Mouse (Mus musculus) central nervous system, embryonic 11.5 days (tissue): ENCODE data around the gene Nr4a3. TPM values are rescaled to one million over a fixed set of nuclear protein-coding genes. Genes with fewer than 3 reads are reported as not detected.

Experiments used
- polyA plus RNA-seq: library from polyadenylated mRNA; depleted of rRNA; stranded (reverse); fragments of >200 nt; gene quantifications from 2 replicates; pipeline ENCODE4 v1.2.3, GENCODE M21; 2012; rRNA removed

Nr4a3 gene
- polyA plus RNA-seq: 1.2 and 1.8 TPM in 2 replicates

DNA sequence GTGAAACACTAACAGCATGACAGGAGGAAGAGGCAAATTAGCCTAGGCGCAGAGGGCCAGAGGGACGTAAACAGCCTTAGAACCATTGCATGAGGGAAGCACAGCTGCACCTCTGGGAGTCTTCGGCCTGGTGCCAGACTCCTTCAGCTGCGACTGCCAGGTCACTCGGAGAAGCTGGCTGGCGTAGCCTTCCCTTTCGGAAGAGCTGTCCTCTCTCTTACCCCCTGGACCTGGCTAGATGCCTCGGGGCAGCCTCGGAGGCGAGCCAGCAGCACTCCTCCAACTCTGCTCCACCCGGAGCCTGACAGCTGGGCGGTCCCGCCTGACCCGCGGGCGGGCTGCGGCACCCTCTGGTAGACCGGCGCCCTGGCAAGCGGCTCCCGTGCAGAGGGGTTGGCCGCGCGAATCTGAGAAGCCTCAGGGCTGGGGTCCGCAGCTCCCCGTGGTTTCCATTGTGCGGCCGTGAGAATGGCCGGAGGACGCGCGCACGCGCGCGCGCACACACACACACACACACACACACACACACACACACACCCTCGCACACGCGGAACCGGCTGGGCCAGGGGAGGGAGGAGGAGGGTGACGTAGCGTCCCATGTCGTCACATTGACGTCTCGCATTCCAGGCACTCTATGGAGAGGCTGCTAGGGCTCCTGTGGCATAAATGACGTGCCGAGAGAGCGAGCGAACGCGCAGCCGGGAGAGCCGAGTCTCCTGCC, at the start of gene Nr4a3:
Gene Nr4a3, plus strand, starts transcription at position 663 of the 721 bp plus-strand sequence.

DNA sequence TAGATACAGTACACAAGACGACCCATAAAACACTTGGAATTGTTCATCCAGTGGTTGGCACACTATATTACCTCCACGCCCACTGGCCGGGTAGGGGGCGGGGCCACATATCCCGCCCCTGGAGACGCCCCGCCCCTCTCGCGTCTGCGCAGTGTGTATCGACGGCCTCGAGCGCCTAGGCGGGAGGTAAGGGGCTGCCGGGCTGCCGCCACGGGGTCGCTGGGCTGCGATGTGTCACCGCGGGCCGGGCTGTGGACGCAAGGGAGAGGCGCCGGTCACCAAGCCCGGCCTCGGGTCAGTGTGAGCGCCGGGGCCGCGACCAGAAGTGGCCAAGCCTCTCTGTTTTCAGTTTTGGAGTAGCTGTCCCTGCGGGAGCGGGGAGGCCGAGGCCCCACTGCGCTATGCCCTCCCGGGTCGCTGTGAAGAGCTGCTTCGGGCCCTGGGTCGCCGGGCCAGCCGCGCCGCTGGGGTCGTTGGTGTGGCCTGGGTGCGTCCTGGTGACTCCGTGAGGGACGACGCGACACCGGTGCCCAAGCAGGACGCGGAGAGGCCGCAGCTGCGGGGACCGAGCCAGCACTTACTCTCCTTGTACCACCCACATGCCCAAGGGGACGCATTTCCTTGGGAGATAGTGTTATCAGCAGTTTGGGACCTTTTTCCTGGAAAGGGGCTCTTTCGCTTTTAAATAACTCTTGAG, 80.0 kb downstream of the Nr4a3 start, which contains the start of gene Stx17:
Gene Stx17, plus strand, starts transcription at position 143 of the 697 bp plus-strand sequence.

Other genes with a start within 250 kb of the Nr4a3 start
- 14.4 and 15.0 TPM in 2 replicates for gene Stx17, start 79.8 kb downstream of the Nr4a3 start, polyA plus RNA-seq
- 21.0 and 27.2 TPM in 2 replicates for gene Erp44, start 234.4 kb downstream of the Nr4a3 start, polyA plus RNA-seq
- gene Invs, start 234.6 kb downstream of the Nr4a3 start, polyA plus RNA-seq: 6.3 and 7.6 TPM in 2 replicates